Mouse (Mus musculus) thymus, postnatal 4 days (tissue): Measurements from ENCODE around the gene Fhad1.
"Not testable (repeated sequence)": the region's sequence is repeated elsewhere in the genome, so short reads cannot be mapped to it uniquely, and the experiment has no call there.

Experiments used
- DNase-seq: peaks from one replicate; pipeline ENCODE4 v3.0.0; 2021

Fhad1 gene

GRCm38 (mm10) chr4:142039662-142040353, 24.9 kb upstream of the Fhad1 start:
- no peak for DNase-seq

- no peak for DNase-seq
These were observed 23.0 kb upstream of the Fhad1 start for GRCm38 (mm10) chr4:142037897-142038296.

- DNase-seq = no peak
These were observed 13.7 kb upstream of the Fhad1 start for GRCm38 (mm10) chr4:142028533-142028932.

GRCm38 (mm10) chr4:142026965-142027364, 12.1 kb upstream of the Fhad1 start:
- DNase-seq = no peak

GRCm38 (mm10) chr4:142024536-142024935, 9.7 kb upstream of the Fhad1 start:
- DNase-seq = no peak

- no peak for DNase-seq
These were observed 8.3 kb upstream of the Fhad1 start for GRCm38 (mm10) chr4:142023166-142023565.

- no peak for DNase-seq
These were observed 2.8 kb upstream of the Fhad1 start for GRCm38 (mm10) chr4:142017686-142018085.

- DNase-seq = no peak
These were observed 3.6 kb downstream of the Fhad1 start for GRCm38 (mm10) chr4:142011236-142011635.

GRCm38 (mm10) chr4:142010441-142010840, 4.4 kb downstream of the Fhad1 start:
- no peak for DNase-seq

GRCm38 (mm10) chr4:142008206-142008605, 6.7 kb downstream of the Fhad1 start:
- no peak for DNase-seq

GRCm38 (mm10) chr4:142000581-142000980, 14.3 kb downstream of the Fhad1 start:
- no peak for DNase-seq

- DNase-seq = no peak
These were observed 15.3 kb downstream of the Fhad1 start for GRCm38 (mm10) chr4:141999494-142000074.

GRCm38 (mm10) chr4:141998282-141998821, 16.5 kb downstream of the Fhad1 start:
- DNase-seq = peak; percentile 31

GRCm38 (mm10) chr4:141996880-141997279, 18.0 kb downstream of the Fhad1 start:
- no peak for DNase-seq

- DNase-seq = no peak
These were observed 18.8 kb downstream of the Fhad1 start for GRCm38 (mm10) chr4:141996086-141996485.

GRCm38 (mm10) chr4:141994062-141994471, 20.8 kb downstream of the Fhad1 start:
- DNase-seq = not testable (repeated sequence)

GRCm38 (mm10) chr4:141993347-141994061, 21.4 kb downstream of the Fhad1 start:
- no peak for DNase-seq

GRCm38 (mm10) chr4:141992530-141993204, 22.2 kb downstream of the Fhad1 start:
- DNase-seq = no peak

- no peak for DNase-seq
These were observed 26.7 kb downstream of the Fhad1 start for GRCm38 (mm10) chr4:141988178-141988577.

GRCm38 (mm10) chr4:141983689-141984088, 31.2 kb downstream of the Fhad1 start:
- no peak for DNase-seq

- no peak for DNase-seq
These were observed 33.4 kb downstream of the Fhad1 start for GRCm38 (mm10) chr4:141981475-141981874.

GRCm38 (mm10) chr4:141978582-141978981, 36.3 kb downstream of the Fhad1 start:
- DNase-seq = no peak

GRCm38 (mm10) chr4:141977346-141977745, 37.5 kb downstream of the Fhad1 start:
- no peak for DNase-seq
